ENCODE assay signal across 8 mouse cellular contexts in genomic region chr1:82288421-82288990, GRCm38 (mm10). TPM values are rescaled to one million over a fixed set of nuclear protein-coding genes. Genes with fewer than 3 reads are reported as not detected.
A peak's percentile ranks its signal among the peaks of the same experiment; 100 is the strongest.
DNase-seq lines count a peak whose midpoint lies in the region; ATAC-seq and TF ChIP-seq lines count a peak whose summit lies in the region.

No protein-coding gene starts in this region.

- 0 out of 2 replicates have a peak, but pooled peaks cover 5% of the 10 kb centered on the region for H3K27me3 ChIP-seq in lung, embryonic 15.5 days
- H3K27me3 ChIP-seq in forebrain, embryonic 11.5 days (ENCODE audit: control insufficient read depth, insufficient read depth, low read length), result no peaks in the 10 kb centered on the region
- H3K27me3 ChIP-seq in liver, postnatal 0 days (ENCODE audit: insufficient read depth, low read length), result peaks cover 36% of the 10 kb centered on the region
- peaks cover 24% of the 10 kb centered on the region for H3K27me3 ChIP-seq in thymus, adult 2 months (ENCODE audit: control insufficient read depth, insufficient read depth, low read length)

- no peak for TF ChIP-seq POLR2A in thymus, adult 2 months (IDR thresholded peaks at IDR 0.05; ENCODE audit: control insufficient read depth, extremely low read depth, insufficient read depth, low read length, poor library complexity)

- peak overlapping the region; percentile 77 for H3K4me3 ChIP-seq in lung, embryonic 15.5 days
- 0 out of 2 replicates have a peak overlapping the region, but pooled peaks have one; percentile 73 for H3K4me3 ChIP-seq in forebrain, embryonic 11.5 days (ENCODE audit: low read depth, low read length)
- no peak overlapping the region for H3K4me3 ChIP-seq in liver, postnatal 0 days (ENCODE audit: low read depth, low read length)
- H3K4me3 ChIP-seq in thymus, adult 2 months (ENCODE audit: control insufficient read depth, insufficient read depth, low read length), result no peak overlapping the region

- peak; percentile 22; the same call in 1 of the 2 replicates for TF ChIP-seq CTCF in liver, postnatal 0 days (IDR thresholded peaks at IDR 0.05; ENCODE audit: low read depth)
- TF ChIP-seq CTCF in thymus, adult 2 months (IDR thresholded peaks at IDR 0.05; ENCODE audit: borderline replicate concordance, control insufficient read depth, extremely low read depth, insufficient read depth, low read length, poor library complexity), result no peak

- no peak for TF ChIP-seq EP300 in liver, postnatal 0 days (IDR thresholded peaks at IDR 0.05; ENCODE audit: low read depth)

- peak overlapping the region; percentile 84 for H3K4me2 ChIP-seq in lung, embryonic 15.5 days
- H3K4me2 ChIP-seq in forebrain, embryonic 11.5 days (ENCODE audit: low read depth, low read length, severe bottlenecking), result peak overlapping the region; percentile 92; the same call in 1 of the 2 replicates
- peak overlapping the region; percentile 9; the same call in 1 of the 2 replicates for H3K4me2 ChIP-seq in liver, postnatal 0 days (ENCODE audit: low read depth, low read length)

- DNase-seq in lung, postnatal 36 days, result no peak
- peak; percentile 59 for DNase-seq in forebrain, embryonic 11.5 days (ENCODE audit: low spot score)
- DNase-seq in heart, postnatal 14 days, result peak; percentile 24 to 40
- DNase-seq in liver, postnatal 0 days, result no peak
- no peak for DNase-seq in thymus, adult 2 months
- no peak for DNase-seq in urinary bladder, postnatal 25 days (ENCODE audit: low spot score)

- no peak overlapping the region; the same call in 1 of the 2 replicates for H3K27ac ChIP-seq in lung, embryonic 15.5 days
- H3K27ac ChIP-seq in forebrain, embryonic 11.5 days (ENCODE audit: low read depth, low read length), result no peak overlapping the region
- no peak overlapping the region for H3K27ac ChIP-seq in liver, postnatal 0 days (ENCODE audit: low read depth)
- no peak overlapping the region for H3K27ac ChIP-seq in thymus, adult 2 months (ENCODE audit: control insufficient read depth, insufficient read depth, low read length)

- intact Hi-C loops in heart, postnatal 14 days (cut with DNase I), result loop anchor here (5.0 to 10.0 kb wide), 5 partner anchors 41 to 591 kb away; no protein-coding TSS in a partner anchor

- peak overlapping the region; percentile 83 for H3K9ac ChIP-seq in lung, embryonic 15.5 days
- no peak overlapping the region for H3K9ac ChIP-seq in forebrain, embryonic 11.5 days (ENCODE audit: low read length)
- no peak overlapping the region for H3K9ac ChIP-seq in liver, postnatal 0 days (replicated peaks)

- no peaks in the 10 kb centered on the region for H3K36me3 ChIP-seq in lung, embryonic 15.5 days
- H3K36me3 ChIP-seq in forebrain, embryonic 11.5 days (ENCODE audit: control insufficient read depth, insufficient read depth, low read length), result peaks cover 17% of the 10 kb centered on the region
- no peaks in the 10 kb centered on the region for H3K36me3 ChIP-seq in liver, postnatal 0 days (replicated peaks; ENCODE audit: insufficient read depth, low read length)
- H3K36me3 ChIP-seq in thymus, adult 2 months (ENCODE audit: control insufficient read depth, insufficient read depth, low read length), result no peaks in the 10 kb centered on the region

- 65% methylated on average over 18 of the region's 18 CpGs for WGBS in lung, embryonic 15.5 days
- 92% methylated on average over 18 of the region's 18 CpGs for WGBS in forebrain, embryonic 11.5 days
- WGBS in liver, postnatal 0 days (ENCODE audit: insufficient replicate concordance), result 82% methylated on average over 18 of the region's 18 CpGs
- WGBS in thymus, adult 2 months, result 95% methylated on average over 18 of the region's 18 CpGs

- ATAC-seq in lung, embryonic 15.5 days (ENCODE audit: borderline replicate concordance, extremely low read depth, low FRiP score, low TSS enrichment), result no peak
- ATAC-seq in forebrain, embryonic 11.5 days (replicated peaks; ENCODE audit: low FRiP score), result no peak
- ATAC-seq in liver, postnatal 0 days, result no peak
- no peak for ATAC-seq in megakaryocyte progenitor cell, adult 5-6 weeks (replicated peaks; ENCODE audit: poor library complexity)

- no peaks in the 10 kb centered on the region for H3K9me3 ChIP-seq in lung, embryonic 15.5 days
- H3K9me3 ChIP-seq in forebrain, embryonic 11.5 days (ENCODE audit: control insufficient read depth, low read length), result no peaks in the 10 kb centered on the region; the same call in 1 of the 2 replicates
- H3K9me3 ChIP-seq in liver, postnatal 0 days (ENCODE audit: low read length), result no peaks in the 10 kb centered on the region

- H3K4me1 ChIP-seq in lung, embryonic 15.5 days, result peaks cover 38% of the 10 kb centered on the region
- peaks cover 13% of the 10 kb centered on the region for H3K4me1 ChIP-seq in forebrain, embryonic 11.5 days (replicated peaks; ENCODE audit: control insufficient read depth, insufficient read depth, low read length)
- H3K4me1 ChIP-seq in liver, postnatal 0 days (ENCODE audit: insufficient read depth), result peaks cover 20% of the 10 kb centered on the region
- peaks cover 16% of the 10 kb centered on the region for H3K4me1 ChIP-seq in thymus, adult 2 months (replicated peaks; ENCODE audit: control insufficient read depth, insufficient read depth, low read length)

RNA-seq across cellular contexts. Expression of gene Irs1, which starts 2.7 kb away (rescaled TPM):
- 11.8 and 12.7 TPM in 2 replicates for polyA plus RNA-seq in lung, embryonic 15.5 days (2015; fragmentation: Nextera tagmentation; extraction: Ambion mirVana)
- polyA plus RNA-seq in forebrain, embryonic 11.5 days (2014; fragmentation: Nextera tagmentation; extraction: Ambion mirVana), result 14.2 and 17.5 TPM in 2 replicates
- total RNA-seq in heart, postnatal 14 days (2021), result 10 to 100 TPM; 37.5 to 38.0 TPM
- polyA plus RNA-seq in liver, postnatal 0 days (2015; fragmentation: Nextera tagmentation; extraction: Ambion mirVana), result 1.2 and 1.4 TPM in 2 replicates
- total RNA-seq in megakaryocyte progenitor cell, adult 5-6 weeks (2015), result not detected in 2 replicates
- total RNA-seq in megakaryocyte progenitor cell, adult 5-6 weeks (2017), result not detected in 2 replicates
- polyA plus RNA-seq in thymus, adult 2 months (2012; rRNA removed), result 1.8 and 2.2 TPM in 2 replicates

RNA-seq across cellular contexts. Expression of gene Rhbdd1, which starts 27.7 kb away (rescaled TPM):
- polyA plus RNA-seq in lung, embryonic 15.5 days (2015; fragmentation: Nextera tagmentation; extraction: Ambion mirVana), result 10.6 and 11.7 TPM in 2 replicates
- 6.3 and 7.5 TPM in 2 replicates for polyA plus RNA-seq in forebrain, embryonic 11.5 days (2014; fragmentation: Nextera tagmentation; extraction: Ambion mirVana)
- total RNA-seq in heart, postnatal 14 days (2021), result 10 to 100 TPM; 10.1 to 11.5 TPM
- polyA plus RNA-seq in liver, postnatal 0 days (2015; fragmentation: Nextera tagmentation; extraction: Ambion mirVana), result 4.7 and 5.9 TPM in 2 replicates
- total RNA-seq in megakaryocyte progenitor cell, adult 5-6 weeks (2015), result 11.6 and 12.1 TPM in 2 replicates
- total RNA-seq in megakaryocyte progenitor cell, adult 5-6 weeks (2017), result 14.1 and 16.0 TPM in 2 replicates
- polyA plus RNA-seq in thymus, adult 2 months (2012; rRNA removed), result 9.8 and 10.7 TPM in 2 replicates

RNA-seq across cellular contexts. Expression of gene Gm9747, which starts 55.6 kb away (rescaled TPM):
- 35.0 TPM in 2 replicates for polyA plus RNA-seq in lung, embryonic 15.5 days (2015; fragmentation: Nextera tagmentation; extraction: Ambion mirVana)
- 40.2 and 42.7 TPM in 2 replicates for polyA plus RNA-seq in forebrain, embryonic 11.5 days (2014; fragmentation: Nextera tagmentation; extraction: Ambion mirVana)
- total RNA-seq in heart, postnatal 14 days (2021), result not detected
- polyA plus RNA-seq in liver, postnatal 0 days (2015; fragmentation: Nextera tagmentation; extraction: Ambion mirVana), result 3.4 and 3.9 TPM in 2 replicates
- total RNA-seq in megakaryocyte progenitor cell, adult 5-6 weeks (2015), result not detected in 2 replicates
- not detected in 2 replicates for total RNA-seq in megakaryocyte progenitor cell, adult 5-6 weeks (2017)
- polyA plus RNA-seq in thymus, adult 2 months (2012; rRNA removed), result not detected in 2 replicates

Comparison
In these comparisons a context has a peak if more than half of its experiments do, and no peak if none do; other contexts are left out.
1. H3K4me2 ChIP-seq: peak in every context shown above with its lines; median percentile 92 in forebrain, embryonic 11.5 days; 84 in lung, embryonic 15.5 days; 9 in liver, postnatal 0 days.
2. H3K4me3 ChIP-seq: peak in lung, embryonic 15.5 days (single experiment) and forebrain, embryonic 11.5 days (single experiment); none in liver, postnatal 0 days (single experiment) and thymus, adult 2 months (single experiment).
3. DNase-seq: peak in forebrain, embryonic 11.5 days (single experiment) and heart, postnatal 14 days (2 of 2); none in lung, postnatal 36 days (single experiment), liver, postnatal 0 days (single experiment), thymus, adult 2 months (single experiment) and urinary bladder, postnatal 25 days (single experiment).